Mouse (Mus musculus) midbrain, embryonic 11.5 days (tissue): Measurements from ENCODE around the gene Mrpl33. TPM values are rescaled to one million over a fixed set of nuclear protein-coding genes. Genes with fewer than 3 reads are reported as not detected.

Source experiments
- ATAC-seq: fragments of 200-750 bp; cut with Nextera tagmentation; 2 replicates; pipeline ENCODE4 v1.8.0; 2017; ENCODE audit warnings: moderate TSS enrichment, moderate library complexity; ENCODE audit not compliant: low FRiP score
- DNase-seq: peaks from one replicate; pipeline ENCODE4 v3.0.0; 2015; ENCODE audit warnings: low spot score; ENCODE audit errors: missing footprints
- H3K27ac ChIP-seq: fragments of 300-500 bp; sonication (generic); 2 replicates; pipeline ENCODE4 v1.5.1; 2014; ENCODE audit warnings: low read depth, low read length
- H3K27me3 ChIP-seq: fragments of 300-500 bp; sonication (generic); 2 replicates; pipeline ENCODE4 v1.6.1; 2014; ENCODE audit warnings: mild to moderate bottlenecking, low read length, moderate library complexity, mixed read lengths; ENCODE audit not compliant: control insufficient read depth, insufficient read depth
- H3K36me3 ChIP-seq: fragments of 300-500 bp; sonication (generic); 2 replicates; pipeline ENCODE4 v1.6.1; 2014; ENCODE audit warnings: mild to moderate bottlenecking, low read length, moderate library complexity, mixed read lengths; ENCODE audit not compliant: control insufficient read depth, insufficient read depth
- H3K4me1 ChIP-seq: fragments of 300-500 bp; sonication (generic); 2 replicates; pipeline ENCODE4 v1.6.1; 2014; ENCODE audit warnings: low read length; ENCODE audit not compliant: control insufficient read depth, insufficient read depth
- H3K4me2 ChIP-seq: fragments of 300-500 bp; sonication (generic); 2 replicates; pipeline ENCODE4 v1.6.1; 2014; ENCODE audit warnings: mild to moderate bottlenecking, moderate library complexity
- H3K4me3 ChIP-seq: fragments of 300-500 bp; sonication (generic); 2 replicates; pipeline ENCODE4 v1.5.1; 2014; ENCODE audit warnings: low read depth, low read length
- H3K9ac ChIP-seq: fragments of 300-500 bp; sonication (generic); 2 replicates; pipeline ENCODE4 v1.6.1; 2014; ENCODE audit warnings: low read length
- H3K9me3 ChIP-seq: fragments of 300-500 bp; sonication (generic); 2 replicates; pipeline ENCODE4 v1.6.1; 2016; ENCODE audit warnings: low read length; ENCODE audit not compliant: control insufficient read depth
- WGBS: fragments of 180-500 bp; shearing (Covaris S2); extraction: QIAGEN DNeasy Blood & Tissue Kit; methylation state at CpG from one replicate; pipeline ENCODE4 v1.1.7; 2014; 5-methylcytosine and 5-hydroxymethylcytosine counted together
- polyA plus RNA-seq: library from polyadenylated mRNA; unstranded; fragments of >200 nt; fragmentation: Nextera tagmentation; extraction: Ambion mirVana; gene quantifications from 2 replicates; pipeline ENCODE4 v1.2.1, GENCODE M21; 2014

Mrpl33 gene
- polyA plus RNA-seq, 1 experiment from 2014 or later, result 221 TPM

- WGBS, result 87% methylated on average over 4 of the region's 4 CpGs
- Histone ChIP-seq H3K4me3 (no peak overlapping the region), H3K4me1 (no peaks in the 10 kb centered on the region), H3K9ac (no peak overlapping the region), H3K27me3 (no peaks in the 10 kb centered on the region), H3K27ac (no peak overlapping the region), H3K4me2 (no peak overlapping the region), H3K9me3 (no peaks in the 10 kb centered on the region), H3K36me3 (no peaks in the 10 kb centered on the region)
- no peak for ATAC-seq
- no peak for DNase-seq
These were observed 47.5 kb downstream of the Mrpl33 start for GRCm38 (mm10) chr5:31644272-31644671.

- no peak overlapping the region for H3K27ac ChIP-seq
- 93% methylated on average over 6 of the region's 6 CpGs for WGBS
- H3K9ac ChIP-seq, result no peak overlapping the region
- no peaks in the 10 kb centered on the region for H3K36me3 ChIP-seq
- DNase-seq (no peak), ATAC-seq (no peak)
- no peaks in the 10 kb centered on the region for H3K4me1 ChIP-seq
- H3K27me3 ChIP-seq, result no peaks in the 10 kb centered on the region
- no peaks in the 10 kb centered on the region for H3K9me3 ChIP-seq
- no peak overlapping the region for H3K4me2 ChIP-seq
- H3K4me3 ChIP-seq, result no peak overlapping the region
These were observed 48.1 kb downstream of the Mrpl33 start for GRCm38 (mm10) chr5:31644847-31645246.

GRCm38 (mm10) chr5:31645798-31646197, 49.1 kb downstream of the Mrpl33 start:
- 87% methylated on average over 6 of the region's 6 CpGs for WGBS
- Histone ChIP-seq H3K27me3 (no peaks in the 10 kb centered on the region), H3K4me2 (no peak overlapping the region), H3K4me1 (no peaks in the 10 kb centered on the region), H3K36me3 (no peaks in the 10 kb centered on the region), H3K9ac (no peak overlapping the region), H3K27ac (no peak overlapping the region), H3K9me3 (no peaks in the 10 kb centered on the region), H3K4me3 (no peak overlapping the region)
- no peak for ATAC-seq
- DNase-seq, result no peak

- Histone ChIP-seq H3K36me3 (no peaks in the 10 kb centered on the region), H3K4me1 (no peaks in the 10 kb centered on the region), H3K9ac (no peak overlapping the region), H3K27ac (no peak overlapping the region), H3K9me3 (no peaks in the 10 kb centered on the region), H3K4me3 (no peak overlapping the region), H3K4me2 (no peak overlapping the region), H3K27me3 (no peaks in the 10 kb centered on the region)
- WGBS, result 83% methylated on average over 6 of the region's 6 CpGs
- no peak for ATAC-seq
- DNase-seq, result no peak
These were observed 49.8 kb downstream of the Mrpl33 start for GRCm38 (mm10) chr5:31646574-31646973.

GRCm38 (mm10) chr5:31647327-31647726, 50.6 kb downstream of the Mrpl33 start:
- 83% methylated on average over 2 of the region's 2 CpGs for WGBS
- ATAC-seq (no peak), DNase-seq (no peak)
- no peak overlapping the region for H3K4me3 ChIP-seq
- no peak overlapping the region for H3K4me2 ChIP-seq
- no peaks in the 10 kb centered on the region for H3K36me3 ChIP-seq
- no peaks in the 10 kb centered on the region for H3K27me3 ChIP-seq
- no peak overlapping the region for H3K27ac ChIP-seq
- no peaks in the 10 kb centered on the region for H3K9me3 ChIP-seq
- H3K9ac ChIP-seq, result no peak overlapping the region
- no peaks in the 10 kb centered on the region for H3K4me1 ChIP-seq

- 93% methylated on average over 2 of the region's 2 CpGs for WGBS
- H3K9me3 ChIP-seq, result no peaks in the 10 kb centered on the region
- DNase-seq, result no peak
- H3K4me2 ChIP-seq, result no peak overlapping the region
- H3K36me3 ChIP-seq, result no peaks in the 10 kb centered on the region
- H3K27ac ChIP-seq, result no peak overlapping the region
- no peak overlapping the region for H3K9ac ChIP-seq
- no peaks in the 10 kb centered on the region for H3K4me1 ChIP-seq
- no peak overlapping the region for H3K4me3 ChIP-seq
- no peak for ATAC-seq
- H3K27me3 ChIP-seq, result no peaks in the 10 kb centered on the region
These were observed 54.0 kb downstream of the Mrpl33 start for GRCm38 (mm10) chr5:31650518-31651288.

- Histone ChIP-seq H3K27me3 (no peaks in the 10 kb centered on the region), H3K36me3 (no peaks in the 10 kb centered on the region), H3K4me2 (no peak overlapping the region), H3K27ac (no peak overlapping the region), H3K4me3 (no peak overlapping the region), H3K9ac (no peak overlapping the region), H3K9me3 (no peaks in the 10 kb centered on the region), H3K4me1 (no peaks in the 10 kb centered on the region)
- no peak for DNase-seq
- 83% methylated on average over 1 of the region's 1 CpGs for WGBS
- no peak for ATAC-seq
These were observed 59.0 kb downstream of the Mrpl33 start for GRCm38 (mm10) chr5:31655688-31656190.

GRCm38 (mm10) chr5:31666176-31666575, 69.4 kb downstream of the Mrpl33 start:
- no peak for DNase-seq
- no peak for ATAC-seq
- Histone ChIP-seq H3K4me2 (no peak overlapping the region), H3K4me3 (no peak overlapping the region), H3K36me3 (no peaks in the 10 kb centered on the region), H3K9ac (no peak overlapping the region), H3K4me1 (no peaks in the 10 kb centered on the region), H3K27ac (no peak overlapping the region), H3K9me3 (no peaks in the 10 kb centered on the region), H3K27me3 (no peaks in the 10 kb centered on the region)
- WGBS, result 38% methylated on average over 1 of the region's 1 CpGs

GRCm38 (mm10) chr5:31668325-31668968, 71.7 kb downstream of the Mrpl33 start:
- Histone ChIP-seq H3K27ac (no peak overlapping the region), H3K36me3 (no peaks in the 10 kb centered on the region), H3K27me3 (no peaks in the 10 kb centered on the region), H3K4me3 (no peak overlapping the region), H3K4me1 (no peaks in the 10 kb centered on the region), H3K9ac (no peak overlapping the region), H3K4me2 (no peak overlapping the region), H3K9me3 (no peaks in the 10 kb centered on the region)
- DNase-seq, result no peak
- WGBS, result 71% methylated on average over 13 of the region's 13 CpGs
- ATAC-seq, result no peak
